Mouse (Mus musculus): ENCODE data around the gene Stat2. TPM values are rescaled to one million over a fixed set of nuclear protein-coding genes. Genes with fewer than 3 reads are reported as not detected.
"Not testable (repeated sequence)": the region's sequence is repeated elsewhere in the genome, so short reads cannot be mapped to it uniquely, and the experiment has no call there.

Gene Stat2
- total RNA-seq, 2 experiments from 2014 or later, result 32.1 to 38.1 TPM

DNA sequence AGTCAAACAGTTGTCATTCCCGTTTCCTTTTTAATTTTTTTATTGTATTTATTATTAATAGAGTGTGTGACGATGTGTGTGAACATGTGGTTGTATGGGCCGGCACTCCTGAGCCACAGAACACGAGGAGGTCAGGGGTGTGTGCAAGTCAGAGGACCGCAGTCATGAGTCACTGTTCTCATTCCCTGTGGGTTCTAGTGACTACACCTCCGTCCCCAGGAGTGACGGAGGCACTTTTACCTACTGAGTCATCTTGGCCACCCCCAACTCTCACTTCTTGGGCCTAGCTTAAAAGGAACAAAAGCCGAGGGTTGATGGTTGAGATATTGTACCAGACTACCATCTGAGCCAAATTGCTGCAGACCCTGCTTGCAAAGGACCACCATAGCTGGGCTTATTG is 14.0 kb upstream of the Stat2 start:
- DNase-seq, result no peak
- intact Hi-C loops (cut with DNase I), result no loop called here

DNA sequence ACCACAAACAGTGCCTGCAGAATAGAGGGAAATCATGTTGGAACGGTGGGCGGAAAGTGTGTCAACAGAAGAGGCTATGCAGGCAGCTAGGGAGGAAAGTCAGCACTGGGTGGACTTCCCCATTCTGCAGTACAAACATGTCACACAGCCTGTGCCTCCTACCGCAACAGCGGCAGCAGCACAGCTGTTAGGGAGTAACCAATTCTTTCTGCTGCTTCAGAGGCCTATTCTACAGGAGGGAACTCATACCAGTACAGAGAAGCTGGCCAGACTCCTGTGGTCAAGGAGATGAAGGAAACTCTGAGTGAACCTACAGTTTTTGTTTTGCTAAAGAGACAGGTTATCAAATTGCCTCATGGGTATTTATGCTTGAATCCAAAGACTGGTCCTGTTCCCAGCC is 11.4 kb upstream of the Stat2 start:
- intact Hi-C loops (cut with DNase I), result no loop called here
- no peak for DNase-seq

DNA sequence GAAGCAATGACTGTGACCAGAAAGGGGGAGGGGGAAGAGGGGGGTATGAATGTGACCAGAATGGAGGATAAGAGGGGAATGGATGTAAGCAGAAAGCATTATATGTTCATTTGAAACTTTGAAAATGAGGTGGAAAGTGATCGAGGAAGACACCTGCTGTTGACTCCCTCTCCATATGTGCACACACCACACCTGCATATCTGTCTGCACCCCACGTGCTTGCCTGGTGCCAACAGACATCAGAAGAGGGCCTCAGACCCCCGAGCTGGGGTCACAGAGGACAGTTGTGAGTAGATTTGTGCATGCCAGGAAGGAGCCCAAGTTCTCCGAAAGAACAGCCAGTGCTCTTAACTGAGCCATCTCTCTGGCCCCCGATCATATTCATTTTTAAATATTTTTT is 10.4 kb upstream of the Stat2 start:
- no peak for DNase-seq
- intact Hi-C loops (cut with DNase I), result no loop called here

DNA sequence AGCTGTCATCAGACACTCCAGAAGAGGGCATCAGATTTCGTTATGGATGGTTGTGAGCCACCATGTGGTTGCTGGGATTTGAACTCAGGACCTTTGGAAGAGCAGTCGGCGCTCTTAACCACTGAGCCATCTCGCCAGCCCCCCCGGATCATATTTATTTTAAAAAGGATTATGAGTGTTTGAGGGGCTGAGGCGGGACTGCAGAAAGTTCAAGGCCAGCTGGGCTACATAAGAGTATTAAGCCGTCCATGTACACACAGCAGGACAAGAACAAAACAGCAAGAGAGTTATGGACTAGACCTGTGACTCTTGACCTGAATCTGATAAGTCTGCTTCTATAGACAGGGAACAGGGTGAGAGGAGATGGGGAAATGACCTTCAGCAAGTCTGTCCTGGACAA is 10.0 kb upstream of the Stat2 start:
- DNase-seq; intact Hi-C loops (cut with DNase I): not testable (repeated sequence)

DNA sequence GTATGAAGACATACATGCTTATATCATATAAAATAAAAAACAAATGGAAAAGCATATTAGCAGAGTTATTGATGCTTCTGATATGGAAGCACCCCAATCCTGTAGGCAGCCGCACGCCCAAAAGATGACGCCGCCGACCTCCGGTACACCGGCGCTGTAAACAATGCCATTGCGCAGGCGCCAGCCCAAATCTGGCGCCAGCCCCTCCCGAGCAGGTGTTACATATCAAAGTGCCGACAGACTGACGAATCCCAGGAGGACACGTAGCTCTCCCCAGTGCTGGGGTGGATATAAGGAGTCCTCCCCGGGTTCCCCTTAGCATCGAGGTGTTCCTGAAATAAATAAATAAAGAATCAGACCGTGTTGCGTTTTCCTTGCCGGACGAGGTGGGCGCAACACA is 8.1 kb upstream of the Stat2 start:
- intact Hi-C loops (cut with DNase I), result no loop called here
- no peak for DNase-seq

DNA sequence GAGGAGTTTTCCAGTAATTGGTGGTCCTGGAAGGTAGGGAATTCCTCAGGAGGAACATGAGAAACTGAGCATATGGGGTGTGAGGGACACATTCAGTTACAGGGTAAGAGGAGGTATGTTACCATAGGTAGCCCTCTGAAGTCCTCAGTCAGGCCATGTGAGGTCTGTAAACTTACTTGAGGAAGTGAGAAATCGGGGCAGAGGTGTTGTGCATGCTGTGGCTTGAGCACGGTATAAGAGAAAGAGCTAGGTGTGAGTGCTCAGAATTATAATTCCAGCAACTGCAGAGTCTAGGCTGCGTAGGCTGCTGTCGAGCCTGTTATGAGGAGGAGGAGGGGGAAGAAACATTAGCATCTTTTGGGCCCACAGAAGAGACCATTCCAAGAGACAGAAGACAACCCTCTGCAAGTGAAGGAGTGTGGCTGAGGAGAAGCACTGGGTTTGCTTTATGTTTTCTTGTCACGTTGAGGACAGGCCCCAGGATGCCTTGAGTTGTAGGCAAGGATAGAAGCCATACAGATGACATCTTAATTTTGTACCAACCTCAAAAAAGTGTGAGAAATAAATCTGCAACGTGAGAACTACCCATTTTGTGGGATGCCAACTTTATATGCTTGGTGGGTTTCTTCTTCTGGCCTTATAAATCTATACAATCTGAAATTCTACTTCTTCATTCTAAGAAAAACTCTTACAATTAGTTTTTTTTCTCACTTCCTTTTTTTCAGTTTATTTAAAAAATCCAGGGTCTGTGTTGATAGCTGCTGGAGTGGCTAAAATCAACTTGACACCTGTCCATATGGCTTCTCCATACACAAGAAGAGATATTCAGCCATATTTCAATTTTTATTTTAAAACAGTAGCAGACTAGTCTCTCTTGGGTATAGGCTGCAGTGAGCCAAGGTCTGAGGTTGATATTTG is 6.7 kb upstream of the Stat2 start:
- intact Hi-C loops (cut with DNase I), result no loop called here
- DNase-seq, result no peak

DNA sequence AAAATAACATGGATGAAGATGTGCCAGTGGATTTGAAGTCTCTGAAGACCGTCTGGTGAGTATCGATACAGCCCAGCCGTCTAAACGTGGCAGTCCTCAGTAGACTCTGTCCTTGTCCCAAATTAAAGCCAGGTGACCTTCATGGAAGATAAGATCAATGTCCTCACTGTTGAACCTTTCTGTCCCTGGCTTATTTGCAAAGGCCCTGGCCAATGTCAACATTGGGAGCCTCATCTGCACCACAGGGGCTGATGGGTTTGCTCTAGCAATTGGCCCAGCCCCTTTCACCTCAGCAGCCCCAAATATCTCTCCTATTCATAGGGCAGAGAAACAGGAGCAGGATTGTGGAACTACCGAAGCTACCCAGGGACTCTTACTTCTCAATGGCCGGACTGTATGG is 2.0 kb upstream of the Stat2 start, which contains the start of gene Apof:
TSS of gene Apof (plus strand) at position 301 of the 400 bp plus-strand sequence.
- intact Hi-C loops (cut with DNase I), result no loop called here
- no peak for DNase-seq

DNA sequence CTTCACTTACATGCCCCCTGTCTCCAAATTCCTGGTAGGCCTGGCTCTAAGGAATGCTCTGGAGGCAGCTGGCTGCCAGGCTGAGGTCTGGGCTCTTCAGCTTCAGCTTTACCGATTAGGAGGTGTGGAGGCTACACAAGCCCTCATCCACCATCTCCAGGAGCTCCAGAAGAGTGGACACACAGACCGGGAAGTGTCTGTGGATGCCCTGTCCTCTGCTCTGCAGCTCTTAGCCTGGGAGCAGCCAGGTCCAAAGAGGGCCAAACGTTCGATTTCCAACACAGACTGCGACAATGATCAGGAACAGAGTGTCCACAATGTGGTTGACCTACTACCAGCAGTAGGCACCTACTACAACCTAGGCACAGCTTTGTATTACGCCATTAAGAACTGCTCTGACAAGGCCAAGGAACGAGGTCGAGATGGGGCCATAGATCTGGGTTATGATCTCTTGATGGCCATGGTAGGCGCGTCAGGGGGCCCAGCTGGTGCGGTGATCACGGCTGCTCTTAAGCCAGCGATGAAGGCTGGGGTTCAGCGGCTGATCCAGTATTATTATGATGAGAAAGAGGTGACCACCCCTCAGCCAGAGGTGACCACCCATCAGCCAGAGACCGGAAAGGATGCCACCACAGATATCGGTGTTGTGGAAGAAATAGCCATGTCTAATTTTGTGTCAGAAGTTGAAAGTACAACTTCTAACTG is 1.0 kb upstream of the Stat2 start:
- intact Hi-C loops (cut with DNase I), result no loop called here
- no peak for DNase-seq

DNA sequence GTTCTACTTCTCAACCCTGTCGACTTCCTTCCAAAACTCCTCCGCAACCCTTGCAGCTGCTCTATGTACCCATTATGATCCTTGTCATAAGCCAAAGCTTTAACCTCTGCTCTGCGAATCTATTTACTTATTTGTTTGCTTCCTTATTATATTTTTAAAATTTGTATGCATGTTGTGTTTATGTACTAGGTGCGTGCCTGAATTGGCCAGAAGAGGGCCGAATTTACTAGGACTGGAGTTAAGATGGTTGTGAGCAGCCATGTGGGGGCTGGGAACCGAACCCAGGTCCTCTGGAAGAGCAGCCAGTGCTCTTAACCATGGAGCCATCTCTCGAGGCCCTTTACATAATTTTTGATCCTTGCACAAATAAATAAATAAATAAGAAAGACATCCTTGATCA is 507 bp downstream of the Stat2 start:
- intact Hi-C loops (cut with DNase I), result no loop called here
- DNase-seq, result no peak

DNA sequence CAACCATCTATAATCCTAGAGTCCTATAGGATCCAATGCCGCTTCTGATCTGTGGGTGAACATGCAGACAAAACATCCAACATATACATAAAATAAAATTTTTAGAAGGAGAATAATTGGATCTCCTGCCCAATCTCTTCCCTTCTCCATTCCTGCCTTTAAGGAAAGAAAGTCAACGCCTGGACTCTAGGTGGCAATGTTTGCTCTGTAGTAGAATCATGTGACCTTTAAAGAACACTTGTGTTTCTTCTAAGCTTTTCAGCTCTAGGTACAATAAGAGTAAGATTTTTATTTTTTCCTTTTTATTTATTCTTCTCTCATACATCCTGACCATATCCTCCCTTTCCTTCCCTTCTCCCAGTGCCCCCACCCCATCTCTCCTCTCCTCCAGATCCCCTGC is 1.5 kb downstream of the Stat2 start:
- no peak for DNase-seq
- intact Hi-C loops (cut with DNase I), result no loop called here

DNA sequence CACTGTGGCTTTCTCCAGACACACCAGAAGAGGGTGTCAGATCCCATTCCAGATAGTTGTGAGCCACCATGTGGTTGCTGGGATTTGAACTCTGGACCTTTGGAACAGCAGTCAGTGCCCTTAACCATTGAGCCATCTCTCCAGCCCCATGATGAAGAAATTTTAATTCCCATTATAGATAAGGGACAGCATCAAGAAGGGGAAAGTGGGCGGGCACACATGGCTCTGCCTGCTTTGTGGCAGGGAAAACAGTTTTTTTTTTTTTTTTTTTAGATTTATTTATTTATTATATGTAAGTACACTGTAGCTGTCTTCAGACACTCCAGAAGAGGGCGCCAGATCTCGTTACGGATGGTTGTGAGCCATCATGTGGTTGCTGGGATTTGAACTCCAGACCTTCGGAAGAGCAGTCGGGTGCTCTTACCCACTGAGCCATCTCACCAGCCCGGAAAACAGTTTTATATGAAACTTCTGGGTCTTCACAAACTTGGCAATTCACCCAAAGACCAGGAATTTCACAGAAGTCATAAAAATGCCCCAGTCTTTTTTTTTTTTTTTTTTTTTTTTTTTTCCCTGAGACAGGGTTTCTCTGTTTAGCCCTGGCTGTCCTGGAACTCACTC is 2.6 kb downstream of the Stat2 start:
- intact Hi-C loops (cut with DNase I); DNase-seq: not testable (repeated sequence)

DNA sequence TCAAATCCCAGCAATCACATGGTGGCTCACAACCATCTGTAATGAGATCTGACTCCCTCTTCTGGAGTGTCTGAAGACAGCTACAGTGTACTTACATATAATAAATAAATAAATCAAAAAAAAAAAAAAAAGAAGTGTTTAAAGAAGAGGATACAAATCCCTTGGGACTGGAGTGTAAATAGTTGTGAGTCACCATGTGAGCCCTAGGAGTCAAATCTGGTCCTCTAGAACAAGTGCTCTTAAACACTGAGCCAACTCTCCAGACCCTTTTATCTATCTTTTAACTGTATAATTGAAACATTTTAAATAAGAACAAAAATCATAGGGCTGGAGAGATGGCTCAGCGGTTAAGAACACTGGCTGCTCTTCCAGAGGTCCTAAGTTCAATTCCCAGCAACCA is 5.0 kb downstream of the Stat2 start:
- DNase-seq; intact Hi-C loops (cut with DNase I): not testable (repeated sequence)

DNA sequence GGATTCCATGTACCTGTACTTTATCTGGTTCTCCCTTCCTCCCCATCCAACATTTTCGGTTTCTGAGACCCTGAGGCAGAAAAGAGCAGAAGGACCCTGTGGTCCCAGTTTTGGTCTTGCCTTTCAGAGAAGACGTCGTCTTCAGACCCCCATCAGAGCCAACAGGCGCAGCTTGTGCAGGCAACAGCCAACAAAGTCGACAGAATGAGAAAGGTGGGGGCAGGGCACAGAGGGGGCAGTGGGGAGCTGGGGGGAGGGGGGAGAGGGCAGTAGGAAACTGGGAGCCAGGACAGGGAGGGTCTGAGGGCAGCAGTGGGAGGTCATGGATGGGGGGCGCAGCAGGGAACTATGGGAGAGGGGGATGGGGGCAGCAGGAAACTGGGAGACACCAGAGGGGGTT is 7.8 kb downstream of the Stat2 start:
- intact Hi-C loops (cut with DNase I), result no loop called here
- DNase-seq, result no peak

DNA sequence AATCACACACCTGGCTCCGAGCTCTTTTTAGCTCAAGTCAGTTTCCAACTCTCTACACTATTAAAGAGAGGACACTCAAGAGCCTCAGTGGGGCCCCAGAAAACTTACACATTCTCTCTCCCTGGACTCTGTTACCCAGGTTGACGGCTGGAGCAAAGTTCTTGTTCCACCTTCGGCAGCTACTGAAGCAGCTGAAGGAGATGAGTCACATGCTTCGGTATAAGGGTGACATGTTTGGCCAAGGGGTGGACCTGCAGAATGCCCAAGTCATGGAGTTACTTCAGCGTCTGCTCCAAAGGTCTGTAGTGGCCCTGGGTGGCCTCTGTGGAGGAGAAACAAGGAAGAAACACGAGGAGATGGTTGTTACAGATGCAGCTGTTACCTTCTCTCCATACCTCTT is 10.6 kb downstream of the Stat2 start:
- no peak for DNase-seq
- intact Hi-C loops (cut with DNase I), result loop anchor here (10.0 kb wide), 1 partner anchor 66 kb away; the partner anchor contains the start of gene Spryd4

DNA sequence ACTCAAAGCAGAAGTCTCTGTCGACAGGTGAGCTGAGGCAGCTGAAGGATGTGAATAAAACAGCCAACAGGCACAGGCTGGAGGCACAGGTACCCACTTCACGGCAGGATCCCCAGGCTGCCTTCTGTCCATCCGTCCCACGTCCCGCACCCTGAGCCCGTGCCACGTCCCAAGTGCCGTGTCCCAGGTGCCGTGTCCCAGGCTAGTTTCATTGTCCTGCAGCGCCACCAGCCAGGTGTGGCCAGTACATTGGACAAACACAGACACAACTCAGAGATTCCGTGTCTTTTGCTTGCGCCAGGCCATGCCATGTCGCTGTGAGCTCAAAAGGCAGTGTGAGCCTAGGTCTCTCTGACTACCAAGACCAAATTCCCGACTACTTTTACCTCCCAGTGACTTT is 11.3 kb downstream of the Stat2 start:
- DNase-seq, result no peak
- intact Hi-C loops (cut with DNase I), result loop anchor here (10.0 kb wide), 1 partner anchor 67 kb away; the partner anchor contains the start of gene Spryd4

DNA sequence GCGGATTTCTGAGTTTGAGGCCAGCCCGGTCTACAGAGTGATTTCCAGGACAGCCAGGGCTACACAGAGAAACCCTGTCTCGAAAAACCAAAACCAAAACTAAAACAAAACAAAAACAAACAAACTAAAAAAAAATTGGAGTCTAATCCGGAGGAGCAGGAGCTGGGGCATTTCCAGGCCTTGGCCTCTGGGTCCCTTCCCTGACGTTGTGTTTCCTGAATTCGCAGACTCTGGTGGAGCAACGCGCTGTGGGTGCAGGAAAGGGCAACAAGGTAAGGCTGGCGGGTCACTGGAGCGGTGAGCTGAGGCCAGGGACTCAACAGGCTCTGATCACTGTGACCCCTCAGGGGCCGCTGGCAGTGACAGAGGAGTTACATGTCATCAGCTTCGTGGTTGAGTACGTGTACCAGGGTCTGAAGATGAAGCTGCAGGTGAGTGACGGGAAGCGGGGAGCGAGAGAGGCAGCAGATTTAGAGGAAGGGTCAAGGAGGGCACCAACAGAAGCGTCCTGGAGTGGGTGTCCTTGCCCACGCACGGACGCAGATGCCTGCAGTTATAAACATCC is 12.6 kb downstream of the Stat2 start:
- intact Hi-C loops (cut with DNase I), result loop anchor here (10.0 kb wide), 1 partner anchor 68 kb away; the partner anchor contains the start of gene Spryd4
- DNase-seq, result no peak

DNA sequence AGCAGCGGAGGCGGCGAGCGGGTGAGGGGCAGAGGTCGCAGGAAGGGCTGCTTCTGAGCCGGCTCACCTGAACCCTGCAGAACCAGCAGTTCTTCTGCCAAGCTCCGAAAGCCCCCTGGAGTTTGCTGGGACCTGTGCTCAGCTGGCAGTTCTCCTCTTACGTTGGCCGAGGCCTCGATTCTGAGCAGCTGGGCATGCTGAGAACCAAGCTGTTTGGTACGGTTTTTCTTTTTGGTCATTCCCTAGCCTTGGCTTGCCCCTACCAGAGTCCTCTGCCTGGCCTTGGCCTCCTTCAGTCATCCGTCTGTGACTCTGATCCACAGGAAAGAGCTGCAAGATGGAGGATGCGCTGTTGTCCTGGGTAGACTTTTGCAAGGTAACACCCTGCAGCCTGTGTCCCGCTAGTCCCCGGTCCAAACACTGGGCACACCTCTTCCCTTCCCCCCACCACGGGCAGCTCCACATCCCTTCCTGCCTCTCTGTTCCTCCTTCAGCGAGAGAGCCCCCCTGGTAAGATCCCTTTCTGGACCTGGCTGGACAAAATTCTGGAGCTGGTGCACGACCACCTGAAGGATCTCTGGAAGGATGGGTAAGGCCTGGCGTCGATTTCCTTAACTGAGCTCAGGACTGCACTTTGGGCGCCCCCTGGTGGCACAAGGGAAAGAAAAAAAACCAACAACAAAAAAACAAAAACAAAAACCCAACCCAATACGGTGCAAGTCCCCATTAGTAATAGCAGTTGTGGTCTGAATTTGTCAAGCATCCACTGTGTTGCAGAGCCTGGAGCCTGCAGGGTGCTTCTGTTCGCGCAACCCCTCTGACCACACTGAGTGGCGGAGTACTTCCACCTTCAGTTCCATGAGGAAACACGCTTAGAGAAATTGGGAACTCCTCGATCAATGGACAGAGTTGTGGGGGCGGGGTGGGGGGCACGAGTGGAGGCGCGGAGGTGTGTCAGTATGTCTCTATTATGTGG is 13.5 kb downstream of the Stat2 start:
- intact Hi-C loops (cut with DNase I), result loop anchor here (10.0 kb wide), 1 partner anchor 69 kb away; the partner anchor contains the start of gene Spryd4
- peak; percentile 85 for DNase-seq

DNA sequence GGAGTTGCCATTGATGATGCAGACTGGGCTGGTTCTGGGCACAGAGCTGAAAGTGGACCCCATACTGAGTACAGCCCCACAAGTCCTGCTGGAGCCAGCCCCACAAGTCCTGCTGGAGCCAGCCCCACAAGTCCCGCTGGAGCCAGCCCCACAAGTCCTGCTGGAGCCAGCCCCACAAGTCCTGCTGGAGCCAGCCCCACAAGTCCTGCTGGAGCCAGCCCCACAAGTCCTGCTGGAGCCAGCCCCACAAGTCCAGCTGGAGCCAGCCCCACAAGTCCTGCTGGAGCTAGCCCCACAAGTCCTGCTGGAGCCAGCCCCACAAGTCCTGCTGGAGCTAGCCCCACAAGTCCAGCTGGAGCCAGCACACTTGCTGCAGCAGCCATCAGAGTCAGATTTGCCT is 20.2 kb downstream of the Stat2 start:
- peak; percentile 65 for DNase-seq
- intact Hi-C loops (cut with DNase I), result not testable (repeated sequence)

DNA sequence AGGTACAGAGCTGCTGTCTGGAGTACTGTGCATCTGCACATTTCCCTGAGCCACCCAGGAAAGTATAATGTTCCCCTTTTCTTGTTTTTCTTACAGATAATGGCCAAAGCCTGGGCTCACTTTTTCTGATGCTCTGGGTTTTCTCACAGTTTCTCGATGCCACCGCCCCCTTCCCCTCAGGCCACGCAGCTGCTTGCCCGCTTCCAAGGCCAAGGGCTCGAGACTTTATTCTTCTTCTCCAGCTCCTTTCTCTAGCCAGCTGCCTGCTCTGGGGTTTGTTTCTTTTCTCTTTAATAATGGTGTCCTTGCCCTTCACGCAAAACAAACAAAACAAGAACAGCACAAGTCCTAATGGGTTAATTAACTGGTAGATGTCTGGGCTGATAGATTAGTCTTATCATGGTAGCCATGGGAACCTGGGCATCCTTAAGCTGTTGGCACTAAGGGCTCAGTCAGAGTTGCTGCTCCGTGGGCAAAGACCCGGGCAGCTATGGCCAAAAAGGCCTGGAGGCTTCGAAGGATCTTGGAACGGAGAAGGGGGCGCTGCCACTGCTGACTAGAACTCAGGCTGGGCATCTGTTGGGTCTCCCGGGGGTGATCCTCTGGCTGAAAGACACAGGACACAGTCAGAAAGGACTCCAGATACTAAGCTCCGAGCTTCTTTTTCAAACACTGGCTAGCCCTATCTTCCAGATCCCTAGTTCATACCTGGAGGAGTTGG is 26.2 kb downstream of the Stat2 start:
- DNase-seq, result peak; percentile 44
- intact Hi-C loops (cut with DNase I), result no loop called here

All from left cerebral cortex, postnatal 4 days (tissue).